Mouse (Mus musculus): ENCODE data around the gene Olfr317. TPM values are rescaled to one million over a fixed set of nuclear protein-coding genes. Genes with fewer than 3 reads are reported as not detected.
"Not testable (repeated sequence)": the region's sequence is repeated elsewhere in the genome, so short reads cannot be mapped to it uniquely, and the experiment has no call there.

Olfr317 gene
- polyA plus RNA-seq, 1 experiment from 2014 or later: not detected

DNA sequence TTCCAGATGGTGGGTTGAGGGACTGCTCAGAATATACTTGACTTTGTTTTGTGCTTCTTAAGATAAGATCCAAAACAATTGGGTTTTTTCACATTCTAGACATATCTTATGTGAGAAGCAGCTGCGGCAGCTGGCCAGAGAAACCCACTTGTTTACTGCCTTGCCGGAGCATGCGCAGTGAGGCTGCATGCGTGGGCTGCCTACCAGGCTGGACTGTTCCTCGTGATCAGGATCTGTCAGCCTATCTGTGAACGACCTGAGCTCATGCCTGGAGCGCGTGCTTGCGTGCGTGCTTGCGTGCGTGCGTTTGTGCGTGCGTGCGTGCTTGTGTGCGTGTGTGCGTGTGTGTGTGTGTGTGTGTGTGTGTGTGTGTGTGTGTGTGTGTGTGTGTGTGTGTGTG lies 12.1 kb upstream of the Olfr317 start:
- H3K36me3 ChIP-seq (ENCODE audit: control insufficient read depth, insufficient read depth, low read length); H3K4me3 ChIP-seq (ENCODE audit: control insufficient read depth in 1 of 2, insufficient read depth in 1 of 2, low read depth in 1 of 2, low read length in 2 of 2); H3K9me3 ChIP-seq (ENCODE audit: control insufficient read depth, low read length); H3K4me1 ChIP-seq (ENCODE audit: control insufficient read depth in 2 of 2, insufficient read depth in 2 of 2, low read length in 2 of 2); H3K4me2 ChIP-seq (ENCODE audit: low read length); H3K9ac ChIP-seq (ENCODE audit: low read length); ATAC-seq (ENCODE audit: insufficient number of reproducible peaks, insufficient read depth, low FRiP score, low read depth); H3K27ac ChIP-seq (replicated peaks in 1 of 2; ENCODE audit: control insufficient read depth in 1 of 2, insufficient read depth in 1 of 2, low read depth in 2 of 2, low read length in 2 of 2); H3K27me3 ChIP-seq (ENCODE audit: control insufficient read depth, insufficient read depth, low read length): not testable (repeated sequence)
- WGBS: 83% methylated on average over 18 of the region's 18 CpGs

DNA sequence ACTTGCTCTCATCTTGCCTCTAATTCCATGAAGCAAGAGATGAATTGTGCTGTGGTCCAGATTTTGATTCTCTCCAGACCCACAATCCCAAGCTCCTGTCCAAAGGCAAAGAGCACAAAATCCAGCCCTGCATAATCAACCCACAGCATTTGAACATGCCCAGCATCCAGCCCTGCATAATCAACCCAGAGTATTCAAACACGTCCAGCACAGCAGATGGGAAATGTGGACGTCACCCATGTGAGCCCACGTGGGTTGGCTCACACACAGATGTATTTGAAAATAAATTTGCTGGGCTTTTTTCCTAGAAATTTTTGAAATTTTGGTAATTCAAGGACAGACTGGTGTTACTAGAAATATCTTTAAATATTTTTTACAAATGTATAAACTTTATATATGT lies 5.6 kb downstream of the Olfr317 start:
- no peaks in the 10 kb centered on the region for H3K4me1 ChIP-seq (ENCODE audit: control insufficient read depth in 2 of 2, insufficient read depth in 2 of 2, low read length in 2 of 2)
- no peak overlapping the region for H3K4me2 ChIP-seq (ENCODE audit: low read length)
- H3K4me3 ChIP-seq (ENCODE audit: control insufficient read depth in 1 of 2, insufficient read depth in 1 of 2, low read depth in 1 of 2, low read length in 2 of 2): no peak overlapping the region
- no peaks in the 10 kb centered on the region for H3K9me3 ChIP-seq (ENCODE audit: control insufficient read depth, low read length)
- H3K27me3 ChIP-seq (ENCODE audit: control insufficient read depth, insufficient read depth, low read length): no peaks in the 10 kb centered on the region
- no peak overlapping the region for H3K9ac ChIP-seq (ENCODE audit: low read length)
- ATAC-seq (ENCODE audit: insufficient number of reproducible peaks, insufficient read depth, low FRiP score, low read depth): no peak
- no peaks in the 10 kb centered on the region for H3K36me3 ChIP-seq (ENCODE audit: control insufficient read depth, insufficient read depth, low read length)
- 54% methylated on average over 3 of the region's 3 CpGs for WGBS
- H3K27ac ChIP-seq (replicated peaks in 1 of 2; ENCODE audit: control insufficient read depth in 1 of 2, insufficient read depth in 1 of 2, low read depth in 2 of 2, low read length in 2 of 2): no peak overlapping the region

DNA sequence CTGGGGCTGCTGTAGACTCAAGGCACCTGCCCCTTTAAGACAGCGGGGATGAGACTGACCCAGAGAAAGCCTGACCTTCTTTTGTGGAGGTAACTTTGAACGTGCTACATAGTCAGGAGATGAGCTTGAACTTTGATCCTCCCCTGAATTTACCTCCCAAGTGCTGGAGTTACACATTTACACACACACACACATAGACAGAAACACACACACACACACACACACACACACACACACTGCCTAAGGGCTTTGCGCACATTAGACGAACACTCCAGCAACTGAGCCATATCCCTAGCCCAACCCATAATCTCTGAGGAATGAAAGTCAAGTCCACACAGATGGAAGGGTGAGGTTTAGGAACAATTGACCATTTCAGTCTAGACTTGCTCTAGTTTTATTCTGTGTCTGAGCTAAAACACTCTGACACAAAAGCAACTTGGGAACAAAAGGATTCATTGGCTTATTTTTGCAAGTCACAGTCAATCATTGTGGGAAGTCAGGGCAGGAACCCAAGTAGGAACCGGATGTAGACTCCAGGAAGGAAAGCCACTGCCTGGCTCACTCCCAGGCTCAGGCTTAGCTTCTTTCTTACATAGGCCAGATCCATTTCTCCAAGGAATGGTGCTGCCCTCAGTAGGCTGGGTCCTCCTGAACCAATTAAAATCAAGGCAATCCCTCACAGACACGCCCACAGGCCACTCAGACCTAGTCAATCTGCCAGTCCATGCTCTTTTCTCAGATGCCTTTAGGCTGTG lies 10.9 kb downstream of the Olfr317 start:
- not testable (repeated sequence) for H3K27me3 ChIP-seq (ENCODE audit: control insufficient read depth, insufficient read depth, low read length); H3K4me3 ChIP-seq (ENCODE audit: control insufficient read depth in 1 of 2, insufficient read depth in 1 of 2, low read depth in 1 of 2, low read length in 2 of 2); H3K9ac ChIP-seq (ENCODE audit: low read length); H3K9me3 ChIP-seq (ENCODE audit: control insufficient read depth, low read length); ATAC-seq (ENCODE audit: insufficient number of reproducible peaks, insufficient read depth, low FRiP score, low read depth); H3K4me2 ChIP-seq (ENCODE audit: low read length); H3K4me1 ChIP-seq (ENCODE audit: control insufficient read depth in 2 of 2, insufficient read depth in 2 of 2, low read length in 2 of 2); H3K36me3 ChIP-seq (ENCODE audit: control insufficient read depth, insufficient read depth, low read length); H3K27ac ChIP-seq (replicated peaks in 1 of 2; ENCODE audit: control insufficient read depth in 1 of 2, insufficient read depth in 1 of 2, low read depth in 2 of 2, low read length in 2 of 2)
- WGBS: 84% methylated on average over 6 of the region's 6 CpGs

DNA sequence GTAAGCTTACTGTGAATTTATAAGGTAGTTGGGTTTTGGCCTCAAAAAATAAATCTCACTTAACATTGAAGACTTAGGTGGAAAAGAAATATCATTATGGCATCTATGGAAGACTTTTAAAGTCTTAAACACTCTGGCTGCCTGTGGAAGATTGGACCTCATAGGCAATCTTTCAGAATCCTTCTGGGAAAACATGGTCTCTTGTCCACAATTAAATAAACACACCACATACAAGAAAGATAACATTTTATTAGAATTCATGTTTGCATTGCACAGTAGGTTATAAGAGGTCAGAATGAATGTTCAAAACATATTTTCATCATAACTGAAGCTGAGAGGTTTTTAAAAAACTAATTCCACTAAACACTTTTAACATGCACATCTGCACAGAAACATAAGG lies 15.1 kb downstream of the Olfr317 start, which contains the start of gene Olfr318:
Gene Olfr318, minus strand, starts transcription at position 101 of the 400 bp plus-strand sequence.
- Histone ChIP-seq H3K4me3 (ENCODE audit: control insufficient read depth in 1 of 2, insufficient read depth in 1 of 2, low read depth in 1 of 2, low read length in 2 of 2) (no peak within 1 kb of the TSS), H3K9ac (ENCODE audit: low read length) (no peak within 1 kb of the TSS)
- no peak for ATAC-seq (ENCODE audit: insufficient number of reproducible peaks, insufficient read depth, low FRiP score, low read depth)

DNA sequence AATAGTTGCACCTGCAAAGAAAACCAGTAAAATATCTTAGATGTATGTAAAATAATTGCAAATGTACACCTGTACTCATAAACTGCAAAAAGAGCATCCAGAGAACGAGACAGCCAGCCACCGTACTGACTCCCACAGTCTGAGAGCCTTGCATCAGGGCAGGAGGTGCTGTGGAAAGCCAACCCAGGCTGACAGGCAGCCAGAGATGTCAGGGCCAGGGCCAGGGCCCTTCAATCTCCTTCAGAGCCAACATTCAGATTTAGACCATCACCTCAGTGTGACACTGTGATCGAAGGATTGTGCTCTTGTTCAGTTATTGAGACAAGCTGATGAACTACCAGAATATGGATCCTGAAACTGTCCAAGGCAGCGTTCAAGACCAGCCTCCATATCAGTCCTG lies 19.3 kb downstream of the Olfr317 start:
- Histone ChIP-seq H3K36me3 (ENCODE audit: control insufficient read depth, insufficient read depth, low read length) (no peaks in the 10 kb centered on the region), H3K4me3 (ENCODE audit: control insufficient read depth in 1 of 2, insufficient read depth in 1 of 2, low read depth in 1 of 2, low read length in 2 of 2) (no peak overlapping the region), H3K9me3 (ENCODE audit: control insufficient read depth, low read length) (no peaks in the 10 kb centered on the region), H3K27ac (replicated peaks in 1 of 2; ENCODE audit: control insufficient read depth in 1 of 2, insufficient read depth in 1 of 2, low read depth in 2 of 2, low read length in 2 of 2) (no peak overlapping the region), H3K4me1 (ENCODE audit: control insufficient read depth in 2 of 2, insufficient read depth in 2 of 2, low read length in 2 of 2) (no peaks in the 10 kb centered on the region), H3K27me3 (ENCODE audit: control insufficient read depth, insufficient read depth, low read length) (no peaks in the 10 kb centered on the region), H3K9ac (ENCODE audit: low read length) (no peak overlapping the region), H3K4me2 (ENCODE audit: low read length) (no peak overlapping the region)
- 79% methylated on average over 4 of the region's 4 CpGs for WGBS
- no peak for ATAC-seq (ENCODE audit: insufficient number of reproducible peaks, insufficient read depth, low FRiP score, low read depth)

More for the DNA sequence above, 15.1 kb downstream of the Olfr317 start, which contains the start of gene Olfr318:
- no peaks in the 10 kb centered on the region for H3K4me1 ChIP-seq (ENCODE audit: control insufficient read depth in 2 of 2, insufficient read depth in 2 of 2, low read length in 2 of 2)
- H3K27me3 ChIP-seq (ENCODE audit: control insufficient read depth, insufficient read depth, low read length): no peaks in the 10 kb centered on the region
- H3K4me2 ChIP-seq (ENCODE audit: low read length): no peak within 1 kb of the TSS
- H3K36me3 ChIP-seq (ENCODE audit: control insufficient read depth, insufficient read depth, low read length): no peaks in the 10 kb centered on the region
- no peaks in the 10 kb centered on the region for H3K9me3 ChIP-seq (ENCODE audit: control insufficient read depth, low read length)
- H3K27ac ChIP-seq (replicated peaks in 1 of 2; ENCODE audit: control insufficient read depth in 1 of 2, insufficient read depth in 1 of 2, low read depth in 2 of 2, low read length in 2 of 2): no peak within 1 kb of the TSS

DNA sequence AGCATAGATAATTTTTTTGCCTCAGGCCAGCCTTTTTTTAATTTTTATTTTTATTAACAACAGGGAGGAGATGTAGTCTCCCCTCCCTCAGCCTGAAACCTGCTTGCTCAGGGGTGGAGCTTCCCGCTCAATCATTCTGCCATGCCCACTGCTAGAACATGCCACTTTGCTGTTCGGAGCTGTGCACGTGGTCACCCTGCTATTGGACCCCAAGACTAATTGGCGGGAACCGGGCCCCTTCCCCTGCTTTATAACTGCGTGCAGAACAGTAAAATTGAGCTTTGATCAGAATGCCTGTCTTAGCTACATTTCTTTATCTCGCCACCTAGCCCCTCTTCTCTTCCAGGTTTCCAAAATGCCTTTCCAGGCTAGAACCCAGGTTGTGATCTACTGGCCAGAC lies 21.3 kb downstream of the Olfr317 start:
- 92% methylated on average over 6 of the region's 7 CpGs for WGBS
- not testable (repeated sequence) for H3K36me3 ChIP-seq (ENCODE audit: control insufficient read depth, insufficient read depth, low read length); H3K27me3 ChIP-seq (ENCODE audit: control insufficient read depth, insufficient read depth, low read length); H3K4me2 ChIP-seq (ENCODE audit: low read length); ATAC-seq (ENCODE audit: insufficient number of reproducible peaks, insufficient read depth, low FRiP score, low read depth); H3K9ac ChIP-seq (ENCODE audit: low read length); H3K9me3 ChIP-seq (ENCODE audit: control insufficient read depth, low read length); H3K4me3 ChIP-seq (ENCODE audit: control insufficient read depth in 1 of 2, insufficient read depth in 1 of 2, low read depth in 1 of 2, low read length in 2 of 2); H3K27ac ChIP-seq (replicated peaks in 1 of 2; ENCODE audit: control insufficient read depth in 1 of 2, insufficient read depth in 1 of 2, low read depth in 2 of 2, low read length in 2 of 2); H3K4me1 ChIP-seq (ENCODE audit: control insufficient read depth in 2 of 2, insufficient read depth in 2 of 2, low read length in 2 of 2)

DNA sequence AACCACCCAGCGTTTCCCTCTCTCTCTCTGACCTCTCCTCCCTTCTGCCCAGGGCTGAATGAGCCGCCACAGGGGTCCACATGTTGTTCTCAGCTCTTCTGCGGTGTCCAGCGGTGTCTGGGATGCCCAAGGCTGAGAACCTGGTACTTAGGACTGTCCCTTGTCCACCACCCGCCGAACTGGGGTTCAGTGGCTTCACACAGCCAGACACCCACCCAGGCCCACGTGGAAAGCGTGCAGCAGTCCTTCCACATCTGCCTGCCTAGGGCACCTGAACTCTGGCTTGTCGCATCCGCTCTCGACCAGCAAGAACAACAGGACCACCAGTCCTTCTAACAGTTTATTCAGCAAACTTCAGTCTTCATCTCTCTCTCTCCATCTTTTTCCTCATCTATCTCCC lies 29.9 kb downstream of the Olfr317 start:
- no peaks in the 10 kb centered on the region for H3K9me3 ChIP-seq (ENCODE audit: control insufficient read depth, low read length)
- no peaks in the 10 kb centered on the region for H3K36me3 ChIP-seq (ENCODE audit: control insufficient read depth, insufficient read depth, low read length)
- H3K27me3 ChIP-seq (ENCODE audit: control insufficient read depth, insufficient read depth, low read length): no peaks in the 10 kb centered on the region
- no peak overlapping the region for H3K4me2 ChIP-seq (ENCODE audit: low read length)
- no peak overlapping the region for H3K9ac ChIP-seq (ENCODE audit: low read length)
- 71% methylated on average over 11 of the region's 11 CpGs for WGBS
- no peak overlapping the region for H3K4me3 ChIP-seq (ENCODE audit: control insufficient read depth in 1 of 2, insufficient read depth in 1 of 2, low read depth in 1 of 2, low read length in 2 of 2)
- H3K27ac ChIP-seq (replicated peaks in 1 of 2; ENCODE audit: control insufficient read depth in 1 of 2, insufficient read depth in 1 of 2, low read depth in 2 of 2, low read length in 2 of 2): no peak overlapping the region
- H3K4me1 ChIP-seq (ENCODE audit: control insufficient read depth in 2 of 2, insufficient read depth in 2 of 2, low read length in 2 of 2): no peaks in the 10 kb centered on the region
- ATAC-seq (ENCODE audit: insufficient number of reproducible peaks, insufficient read depth, low FRiP score, low read depth): no peak

DNA sequence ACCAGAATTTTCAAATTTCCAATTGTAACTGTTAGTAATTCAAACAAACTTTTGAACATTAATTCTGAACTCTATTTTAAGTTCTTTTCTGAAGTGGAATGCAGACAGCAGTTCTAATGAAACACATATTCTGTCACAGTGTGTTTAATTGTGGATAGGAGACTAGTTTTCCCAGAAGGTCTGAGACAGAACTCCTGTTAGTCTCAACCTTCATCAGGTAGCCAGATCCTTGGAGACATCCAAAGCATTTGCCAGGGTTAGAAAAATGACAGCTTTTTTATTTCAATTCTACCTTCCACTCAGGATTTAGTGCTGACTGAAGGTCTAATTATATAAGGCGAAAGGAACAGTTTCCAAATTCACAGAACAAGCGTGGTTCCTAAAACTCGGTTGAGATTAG lies 40.1 kb downstream of the Olfr317 start, which contains the start of gene Olfr319:
Gene Olfr319, plus strand, starts transcription at position 301 of the 400 bp plus-strand sequence.
- no peak within 1 kb of the TSS for H3K4me3 ChIP-seq (ENCODE audit: control insufficient read depth in 1 of 2, insufficient read depth in 1 of 2, low read depth in 1 of 2, low read length in 2 of 2)
- H3K27me3 ChIP-seq (ENCODE audit: control insufficient read depth, insufficient read depth, low read length): no peaks in the 10 kb centered on the region
- 72% methylated on average over 3 of the region's 3 CpGs for WGBS
- ATAC-seq (ENCODE audit: insufficient number of reproducible peaks, insufficient read depth, low FRiP score, low read depth): no peak
- no peak within 1 kb of the TSS for H3K4me2 ChIP-seq (ENCODE audit: low read length)
- no peaks in the 10 kb centered on the region for H3K4me1 ChIP-seq (ENCODE audit: control insufficient read depth in 2 of 2, insufficient read depth in 2 of 2, low read length in 2 of 2)
- H3K9me3 ChIP-seq (ENCODE audit: control insufficient read depth, low read length): 0 out of 2 replicates have a peak, but pooled peaks cover 8% of the 10 kb centered on the region
- no peak within 1 kb of the TSS for H3K9ac ChIP-seq (ENCODE audit: low read length)
- H3K27ac ChIP-seq (replicated peaks in 1 of 2; ENCODE audit: control insufficient read depth in 1 of 2, insufficient read depth in 1 of 2, low read depth in 2 of 2, low read length in 2 of 2): no peak within 1 kb of the TSS
- H3K36me3 ChIP-seq (ENCODE audit: control insufficient read depth, insufficient read depth, low read length): no peaks in the 10 kb centered on the region
